Mouse (Mus musculus) ES-Bruce4 (cell line): ENCODE data around the gene Snx7. TPM values are rescaled to one million over a fixed set of nuclear protein-coding genes. Genes with fewer than 3 reads are reported as not detected.

Experiments used
- H3K27ac ChIP-seq: 2 replicates; pipeline ENCODE4 v1.5.1; 2012; ENCODE audit warnings: low read length, inconsistent platforms; ENCODE audit not compliant: insufficient read depth
- H3K27me3 ChIP-seq: 2 replicates; pipeline ENCODE4 v1.6.1; 2012; ENCODE audit warnings: mild to moderate bottlenecking, low read length, inconsistent platforms; ENCODE audit not compliant: control insufficient read depth, poor library complexity, insufficient read depth, severe bottlenecking
- H3K36me3 ChIP-seq: 2 replicates; pipeline ENCODE4 v1.6.1; 2012; ENCODE audit warnings: inconsistent platforms, mild to moderate bottlenecking, low read length, moderate library complexity; ENCODE audit not compliant: control insufficient read depth, poor library complexity, insufficient read depth, severe bottlenecking
- H3K4me1 ChIP-seq: one replicate; pipeline ENCODE4 v1.8.1; 2011; ENCODE audit warnings: low read length; ENCODE audit not compliant: control insufficient read depth, insufficient read depth
- H3K4me3 ChIP-seq: 2 replicates; pipeline ENCODE4 v1.5.1; 2011; ENCODE audit warnings: low read depth, mild to moderate bottlenecking, low read length
- H3K9ac ChIP-seq: 2 replicates; pipeline ENCODE4 v1.6.1; 2012; ENCODE audit warnings: low read depth, mild to moderate bottlenecking, inconsistent platforms; ENCODE audit not compliant: poor library complexity, severe bottlenecking
- H3K9me3 ChIP-seq: replicated peaks from 2 replicates; pipeline ENCODE4 v1.6.1; 2012; ENCODE audit warnings: mild to moderate bottlenecking, low read length, inconsistent platforms; ENCODE audit not compliant: control insufficient read depth, poor library complexity, insufficient read depth, severe bottlenecking
- CTCF ChIP-seq: IDR thresholded peaks from one replicate; pipeline ENCODE4 v1.8.1; 2011; ENCODE audit warnings: low read depth, low read length
- EP300 ChIP-seq: IDR thresholded peaks from 2 replicates; pipeline ENCODE4 v1.6.1; 2011; ENCODE audit warnings: low read depth, low read length; ENCODE audit not compliant: insufficient read depth
- POLR2A ChIP-seq: IDR thresholded peaks from one replicate; pipeline ENCODE4 v1.8.1; 2011; ENCODE audit warnings: low read length; ENCODE audit not compliant: insufficient read depth
- polyA plus RNA-seq: library from polyadenylated mRNA; stranded (reverse); fragments of >200 nt; gene quantifications from 2 replicates; pipeline ENCODE4 v1.2.4, GENCODE M21; 2011; ENCODE audit warnings: low read depth; ENCODE audit not compliant: missing spikeins, insufficient read depth, insufficient read length

Snx7 gene
- polyA plus RNA-seq, 1 experiment = 13.0 TPM

DNA sequence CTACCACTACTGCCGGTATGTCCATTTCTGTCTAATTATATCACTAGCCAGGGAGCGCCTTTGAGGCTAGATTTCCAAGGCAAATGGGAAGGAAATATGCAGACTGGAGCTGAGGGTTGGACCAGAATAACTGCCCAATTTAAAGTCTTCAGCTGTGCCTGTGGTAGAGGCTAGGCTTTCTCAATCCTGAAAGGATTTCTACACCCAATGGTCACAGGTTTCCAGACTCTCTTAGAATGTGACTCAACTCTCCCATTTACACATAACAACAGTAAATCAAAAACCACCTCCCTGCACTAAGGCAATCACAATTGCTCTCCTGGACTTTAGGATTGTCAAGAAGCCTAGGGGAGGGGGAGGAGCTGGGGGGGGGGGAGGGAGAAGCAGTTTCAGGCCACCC lies 645 bp downstream of the Snx7 start:
- Histone ChIP-seq H3K9me3 (no peaks in the 10 kb centered on the region), H3K4me1 (no peaks in the 10 kb centered on the region), H3K4me3 (peak overlapping the region; percentile 97; the same call in 1 of the 2 replicates), H3K36me3 (no peaks in the 10 kb centered on the region), H3K9ac (peak overlapping the region; percentile 83), H3K27me3 (no peaks in the 10 kb centered on the region), H3K27ac (no peak overlapping the region)
- no peak for TF ChIP-seq CTCF
- no peak for TF ChIP-seq EP300
- no peak for TF ChIP-seq POLR2A

DNA sequence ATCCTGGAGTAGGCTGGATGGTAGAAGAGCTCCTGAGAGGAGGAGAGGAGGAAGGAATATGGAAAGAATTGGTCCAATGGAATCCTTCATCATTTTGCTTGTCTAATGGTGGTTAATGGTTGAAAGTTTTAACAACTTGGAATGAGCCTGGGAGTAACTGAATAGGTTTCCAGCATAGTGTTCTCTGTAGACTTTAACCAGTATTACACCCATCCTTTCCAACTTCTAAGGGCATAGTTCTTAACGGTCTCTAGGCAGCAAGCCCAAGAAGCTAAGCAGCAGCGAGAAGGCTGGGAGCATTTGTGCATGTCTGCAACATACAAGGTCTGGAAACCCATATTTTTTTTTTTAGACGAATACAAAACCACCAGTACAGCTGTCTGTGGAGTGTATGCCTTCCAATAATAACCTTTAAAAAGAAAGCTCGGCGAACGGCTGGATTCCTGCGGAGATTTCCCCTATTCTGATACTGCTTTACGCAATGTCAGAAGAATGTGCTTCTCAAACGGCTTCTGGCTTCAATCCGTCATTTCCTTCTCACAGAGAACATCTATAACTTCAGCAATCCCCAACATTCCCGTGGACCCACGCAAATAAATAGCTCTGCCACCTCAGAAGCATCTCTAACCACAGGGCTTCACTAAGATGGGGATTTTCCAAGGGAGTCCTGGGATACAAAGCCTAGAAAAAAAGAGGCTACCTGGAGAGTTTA lies 1.9 kb downstream of the Snx7 start:
- no peak for TF ChIP-seq POLR2A
- TF ChIP-seq CTCF = no peak
- TF ChIP-seq EP300 = no peak
- no peak overlapping the region for H3K9ac ChIP-seq
- H3K9me3 ChIP-seq = no peaks in the 10 kb centered on the region
- H3K27me3 ChIP-seq = no peaks in the 10 kb centered on the region
- no peaks in the 10 kb centered on the region for H3K36me3 ChIP-seq
- H3K4me1 ChIP-seq = peaks cover 3% of the 10 kb centered on the region
- H3K4me3 ChIP-seq = no peak overlapping the region
- no peak overlapping the region for H3K27ac ChIP-seq

DNA sequence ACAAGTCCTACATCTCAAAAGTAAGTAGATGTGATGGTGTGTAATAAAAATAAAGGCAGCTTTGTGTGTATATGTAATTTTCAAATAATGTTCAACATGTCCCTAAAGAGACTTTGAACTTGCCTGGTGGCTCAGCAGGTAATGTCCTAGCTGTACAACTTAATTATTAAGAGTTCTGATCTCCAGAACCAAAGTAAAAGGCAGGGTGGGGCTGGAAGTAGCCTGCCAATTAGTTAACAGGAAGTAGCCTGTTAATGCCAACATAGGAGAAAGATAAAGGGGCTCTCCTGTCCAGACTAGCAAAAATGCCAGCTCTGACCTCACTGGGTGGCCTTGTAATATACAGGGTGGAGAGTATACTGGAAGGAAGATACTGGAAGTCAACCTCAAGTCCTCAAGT lies 3.1 kb downstream of the Snx7 start:
- Histone ChIP-seq H3K9me3 (no peaks in the 10 kb centered on the region), H3K36me3 (no peaks in the 10 kb centered on the region), H3K27ac (no peak overlapping the region), H3K27me3 (no peaks in the 10 kb centered on the region), H3K4me1 (peaks cover 3% of the 10 kb centered on the region), H3K9ac (no peak overlapping the region), H3K4me3 (no peak overlapping the region)
- TF ChIP-seq POLR2A = no peak
- TF ChIP-seq CTCF = no peak
- no peak for TF ChIP-seq EP300

DNA sequence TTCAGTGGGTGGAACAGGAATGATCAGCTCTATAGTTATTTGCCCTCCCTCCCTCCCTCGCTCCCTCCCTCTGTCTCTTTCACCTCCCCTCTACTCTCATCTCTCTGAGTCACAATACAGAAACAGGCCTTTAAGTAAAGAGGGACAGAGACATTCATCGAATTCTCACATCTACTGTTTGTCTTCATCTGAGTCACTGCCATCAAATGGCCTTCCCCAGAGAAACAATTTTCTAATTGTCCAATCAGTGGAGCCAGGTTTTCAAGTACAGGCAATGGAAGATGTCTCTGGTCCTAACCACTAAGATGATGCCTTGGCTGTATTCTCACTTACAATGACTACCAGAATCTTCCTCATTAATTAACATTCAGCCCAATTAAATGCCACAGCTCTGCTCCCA lies 5.8 kb downstream of the Snx7 start:
- Histone ChIP-seq H3K9ac (no peak overlapping the region), H3K27me3 (no peaks in the 10 kb centered on the region), H3K4me1 (peaks cover 3% of the 10 kb centered on the region), H3K9me3 (no peaks in the 10 kb centered on the region), H3K4me3 (no peak overlapping the region), H3K36me3 (no peaks in the 10 kb centered on the region), H3K27ac (no peak overlapping the region)
- TF ChIP-seq POLR2A (no peak), EP300 (no peak), CTCF (no peak)

DNA sequence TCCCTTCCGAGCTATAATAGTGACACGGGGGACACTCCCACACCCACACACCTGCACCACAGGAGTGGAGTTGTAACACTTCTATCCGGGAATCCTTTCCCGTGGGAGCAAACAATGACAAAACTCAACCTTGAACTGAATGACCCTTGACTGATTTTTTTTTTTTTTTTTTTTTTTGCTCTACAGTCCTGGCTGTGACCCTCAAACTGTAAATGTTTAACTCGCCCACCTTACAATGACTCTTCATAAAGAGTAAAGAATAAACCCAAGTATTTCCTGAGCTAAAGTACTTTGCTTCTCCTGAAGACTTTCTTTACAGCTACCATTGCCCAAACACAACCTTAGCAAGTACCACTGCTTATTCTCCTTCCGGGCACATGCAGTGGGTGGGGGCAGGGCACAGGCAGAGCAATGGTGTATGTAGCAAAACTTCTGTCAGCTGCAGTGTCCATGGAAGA lies 6.7 kb downstream of the Snx7 start:
- Histone ChIP-seq H3K27ac (no peak overlapping the region), H3K27me3 (no peaks in the 10 kb centered on the region), H3K9me3 (no peaks in the 10 kb centered on the region), H3K4me1 (peaks cover 3% of the 10 kb centered on the region), H3K9ac (no peak overlapping the region), H3K36me3 (no peaks in the 10 kb centered on the region), H3K4me3 (no peak overlapping the region)
- TF ChIP-seq POLR2A (no peak), CTCF (no peak), EP300 (no peak)

DNA sequence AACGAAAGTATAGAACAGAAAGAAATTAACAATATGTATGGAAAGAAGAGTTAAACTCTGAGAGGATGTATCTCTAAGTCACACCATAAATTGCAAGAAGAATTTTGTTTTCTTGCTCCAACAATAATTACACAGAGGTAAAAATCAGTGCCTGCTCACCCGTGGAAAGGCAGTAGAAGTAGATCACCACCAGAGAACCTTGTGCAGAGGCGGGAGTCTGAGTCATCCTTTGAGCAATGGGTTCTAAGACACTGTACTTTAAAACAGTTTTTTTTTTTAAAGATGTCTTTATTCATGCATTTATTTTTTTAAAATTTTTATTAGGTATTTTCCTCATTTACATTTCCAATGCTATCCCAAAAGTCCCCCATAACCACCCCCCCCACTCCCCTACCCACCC lies 9.7 kb downstream of the Snx7 start:
- H3K9ac ChIP-seq = no peak overlapping the region
- no peaks in the 10 kb centered on the region for H3K27me3 ChIP-seq
- H3K4me1 ChIP-seq = peaks cover 3% of the 10 kb centered on the region
- H3K36me3 ChIP-seq = no peaks in the 10 kb centered on the region
- H3K27ac ChIP-seq = no peak overlapping the region
- H3K4me3 ChIP-seq = no peak overlapping the region
- no peaks in the 10 kb centered on the region for H3K9me3 ChIP-seq
- TF ChIP-seq EP300 (no peak), POLR2A (no peak), CTCF (no peak)
